Mouse (Mus musculus) Patski (cell line): Measurements from ENCODE around the gene Rbfox1. TPM values are rescaled to one million over a fixed set of nuclear protein-coding genes. Genes with fewer than 3 reads are reported as not detected.

Experiments used
- ATAC-seq: fragments of 100-300 bp; one replicate; pipeline ENCODE4 v1.8.0; 2021
- CTCF ChIA-PET: fragments of 350-600 bp; sonication (Branson Sonifier 250); formaldehyde crosslinking; loops from one replicate; lab custom pipeline; 2022; ENCODE audit warnings: inconsistent platforms; lab: Charles Lee
- POLR2A ChIA-PET: fragments of 350-600 bp; sonication (Branson Sonifier 250); formaldehyde crosslinking; loops from one replicate; lab custom pipeline; 2022; ENCODE audit warnings: antibody characterized with exemption, inconsistent platforms; lab: Charles Lee
- DNase-seq: peaks from one replicate; pipeline ENCODE4 v3.0.0-alpha.2; 2011; ENCODE audit warnings: low read depth, low spot score
- H3K27me3 ChIP-seq: fragments of 371-371 bp; one replicate; pipeline ENCODE4 v1.5.1; 2021
- CTCF ChIP-seq: fragments of 100-300 bp; IDR thresholded peaks from one replicate; pipeline ENCODE4 v1.5.1; 2021
- in situ Hi-C: fragments of 300-500 bp; cut with MboI; formaldehyde crosslinking; loops from 3 replicates; pipeline ENCODE4 v1.11.1; 2018; ENCODE audit warnings: low pct_unique_long_range_greater_than_20kb, mixed read lengths
- polyA plus RNA-seq: library from polyadenylated mRNA; unstranded; gene quantifications from one replicate; pipeline ENCODE4 v1.2.3, GENCODE M21; 2021

Gene Rbfox1
- polyA plus RNA-seq, 1 experiment from 2014 or later, result not detected

DNA sequence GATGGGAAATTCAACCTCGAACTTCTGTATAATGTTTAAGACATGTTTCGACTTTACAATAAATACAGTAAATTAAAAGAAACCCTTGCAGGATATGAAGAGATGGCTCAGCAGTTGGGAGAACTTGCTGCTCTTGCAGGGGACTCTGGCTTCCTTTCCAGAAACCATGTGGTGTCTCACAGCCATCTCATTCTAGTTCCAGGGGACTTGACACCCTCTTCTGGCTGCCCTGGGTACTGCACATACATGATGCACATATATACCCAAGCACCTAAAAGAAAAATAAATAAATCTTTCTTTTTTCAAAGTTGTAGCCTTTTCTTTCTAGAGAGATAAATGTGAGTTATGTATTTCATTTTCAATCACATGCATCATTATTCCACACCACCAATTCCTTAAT lies 512.5 kb downstream of the Rbfox1 start:
- CTCF ChIA-PET, result no interaction called here
- ATAC-seq (no peak), DNase-seq (no peak)
- in situ Hi-C loops, result no loop called here
- H3K27me3 ChIP-seq, result no peaks in the 10 kb centered on the region
- POLR2A ChIA-PET, result no interaction called here
- TF ChIP-seq CTCF, result peak; percentile 16

DNA sequence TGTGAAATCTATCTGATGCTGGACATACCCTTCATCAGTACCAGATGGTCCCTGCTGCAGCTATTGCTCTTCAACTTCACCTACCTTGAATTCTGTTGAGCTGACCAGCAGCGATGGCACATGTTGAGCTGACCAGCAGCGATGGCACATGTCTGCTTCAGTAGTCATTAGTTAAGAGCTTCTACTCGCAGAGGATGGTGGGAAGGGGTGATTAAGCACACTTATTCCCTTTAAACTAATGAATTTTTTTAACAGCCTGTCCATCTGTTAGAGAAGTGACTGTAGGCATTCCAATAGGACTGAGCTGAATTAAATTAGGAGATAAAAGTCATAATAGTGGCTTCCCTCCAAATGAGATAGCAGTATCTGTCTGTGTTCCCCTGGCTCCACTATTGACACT lies 517.7 kb downstream of the Rbfox1 start:
- in situ Hi-C loops, result no loop called here
- DNase-seq, result no peak
- ChIA-PET POLR2A (no interaction called here), CTCF (interaction anchor here (0.6 kb wide), 1 partner anchor 374 kb away, joined by 3 read pairs; no protein-coding TSS in a partner anchor)
- H3K27me3 ChIP-seq, result peaks cover 3% of the 10 kb centered on the region
- TF ChIP-seq CTCF, result no peak
- ATAC-seq, result no peak

DNA sequence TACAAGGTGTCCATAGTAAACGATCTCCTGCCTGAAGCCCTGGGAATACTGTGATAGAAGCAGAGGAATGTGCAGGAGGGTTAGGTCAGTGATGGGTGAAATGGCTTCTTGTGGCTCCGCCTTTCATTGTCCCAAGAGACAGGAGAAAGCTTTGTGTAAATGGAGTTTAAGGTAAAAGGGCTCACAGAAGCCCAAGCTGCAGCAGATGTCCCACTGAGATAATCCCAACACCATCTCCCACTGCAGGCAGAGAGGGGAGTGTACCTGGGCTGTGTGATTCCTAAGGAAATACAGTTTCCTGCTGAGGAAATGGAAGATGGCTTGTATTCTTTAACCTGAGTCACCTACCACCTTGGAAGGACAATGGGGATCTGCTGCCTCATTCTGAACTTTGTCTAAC lies 529.7 kb downstream of the Rbfox1 start:
- in situ Hi-C loops, result no loop called here
- no peaks in the 10 kb centered on the region for H3K27me3 ChIP-seq
- TF ChIP-seq CTCF, result no peak
- POLR2A ChIA-PET, result no interaction called here
- ATAC-seq, result no peak
- CTCF ChIA-PET, result interaction anchor here (0.9 kb wide), 1 partner anchor 11 kb away, joined by 3 read pairs; no protein-coding TSS in a partner anchor
- DNase-seq, result no peak

DNA sequence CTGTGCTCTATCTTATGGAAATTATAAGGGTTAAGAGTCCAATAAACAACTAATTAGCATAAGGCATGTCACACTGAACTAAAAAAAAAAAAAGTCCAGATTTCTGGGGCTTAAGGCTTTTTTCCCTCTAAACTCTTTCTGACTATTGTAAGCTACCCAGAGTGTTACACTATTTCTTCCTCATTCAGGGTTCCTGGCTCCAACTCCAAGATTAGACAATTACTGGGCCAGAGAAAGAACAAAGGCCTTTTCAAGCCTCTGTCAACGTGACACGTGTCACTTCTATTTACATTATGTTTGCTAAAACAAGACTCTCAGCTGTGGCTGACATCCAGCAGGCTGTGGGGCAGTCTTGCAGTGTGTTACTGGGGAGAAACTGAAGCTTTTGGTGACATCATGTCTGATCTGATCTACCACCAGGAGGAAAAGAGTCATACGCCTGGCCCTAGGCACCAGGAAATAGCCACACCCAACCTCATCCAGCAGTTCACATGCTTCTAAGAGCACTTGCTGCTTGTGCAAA lies 536.5 kb downstream of the Rbfox1 start:
- in situ Hi-C loops, result no loop called here
- CTCF ChIA-PET, result no interaction called here
- DNase-seq, result no peak

DNA sequence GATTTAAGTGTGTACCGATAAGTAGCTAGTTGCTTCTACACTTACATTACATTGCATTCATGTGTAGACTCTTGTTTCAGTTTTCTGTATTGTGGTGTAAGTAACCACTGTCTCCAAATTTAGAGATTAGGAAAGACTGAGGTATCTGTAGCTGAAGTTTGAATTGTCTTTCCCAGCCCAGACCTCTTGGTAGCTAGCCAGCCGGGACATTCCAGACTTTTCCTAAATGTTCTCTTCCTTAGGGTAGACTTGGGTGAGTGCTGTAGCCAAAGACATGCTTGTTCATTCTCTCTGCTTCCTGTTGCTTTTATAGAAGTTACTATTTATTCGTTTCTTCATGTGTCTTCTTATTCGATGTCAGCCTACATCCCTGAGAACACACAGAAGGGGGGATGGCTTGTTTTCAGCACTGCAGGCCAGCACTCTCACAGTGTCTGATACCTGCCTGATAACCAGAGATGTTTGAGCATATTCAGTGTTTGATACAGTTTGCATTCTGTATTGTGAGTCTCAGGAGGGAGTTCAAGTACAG lies 538.8 kb downstream of the Rbfox1 start:
- no peak for ATAC-seq
- ChIA-PET POLR2A (no interaction called here), CTCF (interaction anchor here (1.1 kb wide), 1 partner anchor 32 kb away, joined by 3 read pairs; no protein-coding TSS in a partner anchor)
- no peak for TF ChIP-seq CTCF
- peaks cover 3% of the 10 kb centered on the region for H3K27me3 ChIP-seq
- no peak for DNase-seq
- in situ Hi-C loops, result no loop called here

More for the DNA sequence above, 536.5 kb downstream of the Rbfox1 start:
- ATAC-seq, result no peak
- TF ChIP-seq CTCF, result no peak
- POLR2A ChIA-PET, result no interaction called here
- no peaks in the 10 kb centered on the region for H3K27me3 ChIP-seq

DNA sequence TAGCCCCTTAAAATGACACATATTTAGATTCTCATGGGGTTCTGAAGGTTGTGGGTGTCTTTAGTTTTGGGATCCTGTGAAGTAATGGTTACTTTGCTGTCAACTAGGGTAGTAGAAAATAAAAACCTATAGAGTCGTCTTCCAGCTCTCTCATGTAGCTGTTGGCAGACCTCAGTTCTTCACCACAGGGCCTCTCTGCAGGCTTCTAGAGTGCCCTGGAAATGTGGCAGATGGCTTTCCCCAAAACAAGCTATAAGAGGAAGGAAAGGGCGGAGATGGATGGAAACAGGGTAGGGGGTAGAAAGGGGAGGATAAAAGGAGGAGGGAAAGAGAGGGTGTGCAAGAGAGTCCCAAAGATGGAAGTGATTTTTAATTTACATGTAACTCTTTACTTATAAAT lies 539.6 kb downstream of the Rbfox1 start:
- in situ Hi-C loops, result no loop called here
- no peak for ATAC-seq
- no peak for TF ChIP-seq CTCF

DNA sequence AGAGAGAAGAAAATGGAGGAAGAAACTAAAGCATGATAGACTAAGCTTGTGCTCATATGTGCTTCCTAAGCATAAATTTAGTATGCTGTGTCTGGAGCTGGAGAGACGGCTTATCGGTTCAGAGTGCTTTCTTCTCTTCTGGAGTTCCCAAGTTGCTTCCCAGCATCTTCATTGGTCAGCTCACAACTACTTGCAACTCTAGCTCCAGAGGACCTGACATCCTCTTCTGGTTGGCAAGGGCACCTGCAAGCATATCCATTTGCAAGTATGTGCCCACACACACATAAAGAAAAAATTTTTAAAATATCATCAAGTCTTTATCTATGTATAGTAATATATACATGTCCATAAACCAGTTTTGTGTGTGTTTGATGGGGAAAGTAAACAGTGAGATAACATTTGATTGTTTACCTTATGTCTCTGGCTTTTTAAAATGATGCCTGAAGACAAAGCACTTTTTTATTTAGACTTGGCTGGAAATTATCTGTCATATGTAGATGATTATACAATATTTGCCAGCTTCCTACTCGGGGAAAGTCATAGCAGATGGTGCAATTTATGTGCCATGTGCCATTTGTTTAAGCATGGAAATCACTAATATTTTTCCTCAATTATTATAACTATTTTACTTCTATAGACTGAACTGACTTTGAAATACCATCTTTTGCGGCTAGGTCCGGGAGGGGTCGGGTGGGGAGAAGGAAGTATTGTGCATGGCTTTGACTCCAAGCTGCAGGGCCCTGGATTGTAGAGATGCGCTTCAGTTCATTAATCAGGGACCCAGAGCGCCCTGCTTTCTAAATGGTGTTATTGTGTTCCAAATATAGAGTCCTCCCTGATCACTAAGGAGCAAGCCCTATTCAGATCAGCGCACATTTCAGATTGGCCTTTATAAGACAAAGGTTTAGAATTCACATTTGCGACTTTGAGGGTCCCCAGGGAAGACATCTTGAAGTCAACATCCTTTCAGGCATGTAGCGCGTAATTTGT lies 542.4 kb downstream of the Rbfox1 start:
- ChIA-PET POLR2A (no interaction called here), CTCF (no interaction called here)
- peaks cover 3% of the 10 kb centered on the region for H3K27me3 ChIP-seq
- no peak for TF ChIP-seq CTCF
- ATAC-seq (no peak), DNase-seq (no peak)
- in situ Hi-C loops, result no loop called here

More for the DNA sequence above, 539.6 kb downstream of the Rbfox1 start:
- DNase-seq, result no peak
- H3K27me3 ChIP-seq, result peaks cover 3% of the 10 kb centered on the region
- POLR2A ChIA-PET, result no interaction called here
- CTCF ChIA-PET, result interaction anchor here (1.1 to 1.3 kb wide), 2 partner anchors 10 to 31 kb away, joined by 3 read pairs; no protein-coding TSS in a partner anchor

DNA sequence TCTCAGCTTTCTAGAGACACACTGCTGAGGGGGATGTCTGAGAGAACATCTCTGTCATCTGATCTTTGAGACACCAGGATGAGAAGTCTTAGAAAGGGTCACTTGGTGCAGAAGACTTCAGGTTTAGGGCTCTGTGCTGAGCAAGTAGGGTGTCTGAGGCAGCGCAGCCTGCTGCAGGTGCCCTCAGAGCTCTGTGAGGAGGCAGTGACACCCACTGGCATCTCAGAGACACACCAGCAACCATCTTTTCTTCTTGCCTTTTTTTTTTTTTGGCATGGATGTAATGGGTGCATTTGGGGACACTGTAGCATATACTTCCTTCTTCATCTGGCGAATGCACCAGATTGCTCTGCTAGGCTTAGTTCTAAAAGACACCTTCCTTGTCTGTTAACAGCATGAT lies 545.8 kb downstream of the Rbfox1 start:
- ATAC-seq, result no peak
- in situ Hi-C loops, result no loop called here
- POLR2A ChIA-PET, result no interaction called here

DNA sequence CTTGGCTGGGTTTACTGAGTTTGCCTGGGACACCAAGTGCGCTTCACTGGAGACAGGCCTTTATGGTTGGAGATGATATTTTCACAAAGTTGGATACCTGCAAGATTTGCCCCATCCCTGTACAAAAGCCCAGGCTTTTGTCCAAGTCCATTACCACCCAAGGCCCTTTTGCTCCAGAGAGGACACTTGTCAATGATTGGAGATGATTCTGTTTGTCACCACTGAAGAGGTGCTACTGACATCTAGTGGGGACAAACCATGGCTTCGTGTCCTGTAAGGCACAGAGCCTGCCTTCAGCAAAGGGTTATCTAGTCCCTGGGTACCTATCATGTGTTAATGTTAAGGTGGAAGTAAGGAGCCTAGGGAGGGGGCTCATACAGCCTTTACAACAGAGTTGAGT lies 551.3 kb downstream of the Rbfox1 start:
- in situ Hi-C loops, result no loop called here
- CTCF ChIA-PET, result interaction anchor here (1.2 kb wide), 1 partner anchor 34 kb away, joined by 3 read pairs; no protein-coding TSS in a partner anchor
- peak; percentile 25 for TF ChIP-seq CTCF
- POLR2A ChIA-PET, result no interaction called here
- DNase-seq (no peak), ATAC-seq (no peak)
- no peaks in the 10 kb centered on the region for H3K27me3 ChIP-seq

More for the DNA sequence above, 545.8 kb downstream of the Rbfox1 start:
- CTCF ChIA-PET, result no interaction called here
- DNase-seq, result no peak
- H3K27me3 ChIP-seq, result peaks cover 3% of the 10 kb centered on the region
- TF ChIP-seq CTCF, result no peak

DNA sequence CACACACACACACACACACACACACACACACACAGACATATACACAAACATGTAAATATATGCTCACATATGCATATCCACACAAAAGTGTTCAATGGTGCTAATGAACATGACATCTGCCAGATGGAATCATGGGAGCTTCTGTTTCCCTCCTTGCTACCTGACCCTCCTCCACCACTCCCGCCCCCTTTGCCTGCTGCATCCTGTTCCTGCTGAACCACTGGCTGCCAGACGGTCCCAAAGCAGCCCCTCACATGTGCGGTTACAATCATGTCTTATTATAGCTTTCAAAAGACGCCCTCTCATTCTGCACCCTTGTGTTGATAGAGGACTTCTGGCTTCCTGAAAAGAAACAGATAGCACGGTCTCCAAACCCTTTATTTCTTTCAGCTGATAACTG lies 563.1 kb downstream of the Rbfox1 start:
- in situ Hi-C loops, result no loop called here
- ATAC-seq, result no peak
- CTCF ChIA-PET, result interaction anchor here (1.5 kb wide), 1 partner anchor 14 kb away, joined by 4 read pairs; no protein-coding TSS in a partner anchor

More for the DNA sequence above, 563.1 kb downstream of the Rbfox1 start:
- no peak for DNase-seq
- POLR2A ChIA-PET, result interaction anchor here (0.6 kb wide), 1 partner anchor 398 kb away, joined by 4 read pairs; no protein-coding TSS in a partner anchor
- no peak for TF ChIP-seq CTCF
- H3K27me3 ChIP-seq, result no peaks in the 10 kb centered on the region
